ENCODE assay signal across 8 mouse cellular contexts in genomic region chr19:5037678-5038571, GRCm38 (mm10). TPM values are rescaled to one million over a fixed set of nuclear protein-coding genes. Genes with fewer than 3 reads are reported as not detected.
DNase-seq lines count a peak whose midpoint lies in the region; ATAC-seq and TF ChIP-seq lines count a peak whose summit lies in the region.

No protein-coding gene starts in this region.

- H3K27me3 ChIP-seq in hindbrain, embryonic 16.5 days (replicated peaks; ENCODE audit: control insufficient read depth, insufficient read depth, low read length) = no peaks in the 10 kb centered on the region
- no peaks in the 10 kb centered on the region for H3K27me3 ChIP-seq in small intestine, adult 2 months (ENCODE audit: control insufficient read depth, insufficient read depth, low read length)

- H3K9ac ChIP-seq in hindbrain, embryonic 16.5 days (ENCODE audit: low read depth, low read length) = peak overlapping the region; percentile 88

- H3K9me3 ChIP-seq in hindbrain, embryonic 16.5 days (ENCODE audit: control insufficient read depth, low read length) = no peaks in the 10 kb centered on the region

- peak overlapping the region; percentile 96 for H3K4me2 ChIP-seq in hindbrain, embryonic 16.5 days (ENCODE audit: low read length)

- no peak for TF ChIP-seq POLR2A in small intestine, adult 2 months (IDR thresholded peaks at IDR 0.05; ENCODE audit: low read depth, low read length)

- 6% methylated on average over 32 of the region's 32 CpGs for WGBS in hindbrain, embryonic 16.5 days
- WGBS in small intestine, adult 2 months = 3% methylated on average over 32 of the region's 32 CpGs

- ATAC-seq in hindbrain, embryonic 16.5 days = peak; percentile 55
- ATAC-seq in megakaryocyte progenitor cell, adult 5-6 weeks (replicated peaks; ENCODE audit: poor library complexity) = 0 out of 2 replicates have a peak, but pooled peaks have one; percentile 5
- ATAC-seq in erythroid progenitor cell, adult 5-6 weeks (replicated peaks; ENCODE audit: low FRiP score, poor library complexity, severe bottlenecking) = no peak

- no peak for TF ChIP-seq CTCF in left cerebral cortex, adult 2 months (IDR thresholded peaks at IDR 0.05)
- no peak for TF ChIP-seq CTCF in small intestine, adult 2 months (IDR thresholded peaks at IDR 0.05; ENCODE audit: extremely low read depth, insufficient read length, insufficient replicate concordance, low read depth, low read length)

- intact Hi-C loops in left cerebral cortex, adult 2 months (cut with DNase I) = no loop called here

- H3K36me3 ChIP-seq in hindbrain, embryonic 16.5 days (ENCODE audit: control insufficient read depth, insufficient read depth, low read length) = no peaks in the 10 kb centered on the region
- H3K36me3 ChIP-seq in small intestine, adult 2 months (ENCODE audit: control insufficient read depth, insufficient read depth, low read length) = no peaks in the 10 kb centered on the region

- H3K4me3 ChIP-seq in hindbrain, embryonic 16.5 days (ENCODE audit: low read length) = peak overlapping the region; percentile 92
- H3K4me3 ChIP-seq in left cerebral cortex, adult 2 months = peak overlapping the region; percentile 67
- peak overlapping the region; percentile 88 for H3K4me3 ChIP-seq in small intestine, adult 2 months (ENCODE audit: low read depth, low read length)

- peak; percentile 88 for DNase-seq in R1 (ENCODE audit: low read depth, low spot score)
- DNase-seq in cerebellum, adult 9-11 months = peak; percentile 93
- peak; percentile 90 to 91 for DNase-seq in frontal cortex, postnatal 36 days (ENCODE audit: low spot score in 2 of 2)
- peak; percentile 84 to 89 for DNase-seq in left cerebral cortex, adult 2 months (ENCODE audit: extremely low spot score in 1 of 2, low spot score in 2 of 2)

- peaks cover 27% of the 10 kb centered on the region for H3K4me1 ChIP-seq in hindbrain, embryonic 16.5 days (ENCODE audit: control insufficient read depth, insufficient read depth, low read depth, low read length)
- H3K4me1 ChIP-seq in small intestine, adult 2 months (ENCODE audit: control insufficient read depth, insufficient read depth, insufficient read length, low read length) = peaks cover 10% of the 10 kb centered on the region

- H3K27ac ChIP-seq in hindbrain, embryonic 16.5 days (ENCODE audit: low read depth, low read length) = peak overlapping the region; percentile 87
- peak overlapping the region; percentile 99 for H3K27ac ChIP-seq in left cerebral cortex, adult 2 months
- H3K27ac ChIP-seq in small intestine, adult 2 months (ENCODE audit: insufficient read depth, low read depth, low read length) = no peak overlapping the region

RNA-seq across cellular contexts. Expression of gene B4gat1, which starts 0.7 kb away (rescaled TPM):
- 116 and 133 TPM in 2 replicates for polyA plus RNA-seq in hindbrain, embryonic 16.5 days (2015; fragmentation: Nextera tagmentation; extraction: Ambion mirVana)
- total RNA-seq in left cerebral cortex, adult 2 months (2021) = 100 to 1,000 TPM; 109 to 131 TPM
- total RNA-seq in megakaryocyte progenitor cell, adult 5-6 weeks (2015) = 0.99 TPM in 1 of 2 replicates, not detected in the other
- 0.75 TPM in 1 of 2 replicates, not detected in the other for total RNA-seq in megakaryocyte progenitor cell, adult 5-6 weeks (2017)
- 11.4 and 18.1 TPM in 2 replicates for polyA plus RNA-seq in small intestine, adult 2 months (2012; rRNA removed)
- not detected in 2 replicates for total RNA-seq in erythroid progenitor cell, adult 5-6 weeks (2015; ENCODE audit: low replicate concordance)
- total RNA-seq in erythroid progenitor cell, adult 5-6 weeks (2017; ENCODE audit: low replicate concordance) = 0.68 TPM in 1 of 2 replicates, not detected in the other

RNA-seq across cellular contexts. Expression of gene AC124502.3, which starts 0.8 kb away (rescaled TPM):
- polyA plus RNA-seq in hindbrain, embryonic 16.5 days (2015; fragmentation: Nextera tagmentation; extraction: Ambion mirVana) = 2.4 and 3.1 TPM in 2 replicates
- 1 to 10 TPM; 4.9 to 5.8 TPM for total RNA-seq in left cerebral cortex, adult 2 months (2021)
- total RNA-seq in megakaryocyte progenitor cell, adult 5-6 weeks (2015) = 6.1 and 6.4 TPM in 2 replicates
- 8.0 and 8.2 TPM in 2 replicates for total RNA-seq in megakaryocyte progenitor cell, adult 5-6 weeks (2017)
- 0.99 and 1.2 TPM in 2 replicates for polyA plus RNA-seq in small intestine, adult 2 months (2012; rRNA removed)
- total RNA-seq in erythroid progenitor cell, adult 5-6 weeks (2015; ENCODE audit: low replicate concordance) = 1.3 and 4.0 TPM in 2 replicates
- total RNA-seq in erythroid progenitor cell, adult 5-6 weeks (2017; ENCODE audit: low replicate concordance) = 2.1 TPM in 1 of 2 replicates, not detected in the other

RNA-seq across cellular contexts. Expression of gene Brms1, which starts 3.2 kb away (rescaled TPM):
- polyA plus RNA-seq in hindbrain, embryonic 16.5 days (2015; fragmentation: Nextera tagmentation; extraction: Ambion mirVana) = 25.6 and 26.6 TPM in 2 replicates
- total RNA-seq in left cerebral cortex, adult 2 months (2021) = 10 to 100 TPM; 26.9 to 28.8 TPM
- total RNA-seq in megakaryocyte progenitor cell, adult 5-6 weeks (2015) = 12.8 and 19.7 TPM in 2 replicates
- 36.6 and 39.8 TPM in 2 replicates for total RNA-seq in megakaryocyte progenitor cell, adult 5-6 weeks (2017)
- polyA plus RNA-seq in small intestine, adult 2 months (2012; rRNA removed) = 22.5 and 47.0 TPM in 2 replicates
- total RNA-seq in erythroid progenitor cell, adult 5-6 weeks (2015; ENCODE audit: low replicate concordance) = 4.6 and 13.0 TPM in 2 replicates
- total RNA-seq in erythroid progenitor cell, adult 5-6 weeks (2017; ENCODE audit: low replicate concordance) = 4.5 and 10.9 TPM in 2 replicates

RNA-seq across cellular contexts. Expression of gene Rin1, which starts 12.4 kb away (rescaled TPM):
- 0.64 and 0.72 TPM in 2 replicates for polyA plus RNA-seq in hindbrain, embryonic 16.5 days (2015; fragmentation: Nextera tagmentation; extraction: Ambion mirVana)
- 10 to 100 TPM; 94.6 to 95.9 TPM for total RNA-seq in left cerebral cortex, adult 2 months (2021)
- 0.17 and 0.22 TPM in 2 replicates for total RNA-seq in megakaryocyte progenitor cell, adult 5-6 weeks (2015)
- total RNA-seq in megakaryocyte progenitor cell, adult 5-6 weeks (2017) = 0.12 and 0.47 TPM in 2 replicates
- polyA plus RNA-seq in small intestine, adult 2 months (2012; rRNA removed) = 5.1 and 8.2 TPM in 2 replicates
- total RNA-seq in erythroid progenitor cell, adult 5-6 weeks (2015; ENCODE audit: low replicate concordance) = 0.42 TPM in 1 of 2 replicates, not detected in the other
- not detected in 2 replicates for total RNA-seq in erythroid progenitor cell, adult 5-6 weeks (2017; ENCODE audit: low replicate concordance)

RNA-seq across cellular contexts. Expression of gene Slc29a2, which starts 14.3 kb away (rescaled TPM):
- polyA plus RNA-seq in hindbrain, embryonic 16.5 days (2015; fragmentation: Nextera tagmentation; extraction: Ambion mirVana) = 15.0 and 16.6 TPM in 2 replicates
- 10 to 100 TPM; 16.6 to 16.7 TPM for total RNA-seq in left cerebral cortex, adult 2 months (2021)
- total RNA-seq in megakaryocyte progenitor cell, adult 5-6 weeks (2015) = 3.6 and 5.2 TPM in 2 replicates
- total RNA-seq in megakaryocyte progenitor cell, adult 5-6 weeks (2017) = 1.1 and 2.9 TPM in 2 replicates
- 2.6 and 4.4 TPM in 2 replicates for polyA plus RNA-seq in small intestine, adult 2 months (2012; rRNA removed)
- not detected in 2 replicates for total RNA-seq in erythroid progenitor cell, adult 5-6 weeks (2015; ENCODE audit: low replicate concordance)
- total RNA-seq in erythroid progenitor cell, adult 5-6 weeks (2017; ENCODE audit: low replicate concordance) = not detected in 2 replicates

Comparison
In these comparisons a context has a peak if more than half of its experiments do, and no peak if none do; other contexts are left out.
1. RNA of gene B4gat1, which starts 0.7 kb away (total RNA-seq): 109 to 131 TPM in left cerebral cortex, adult 2 months; 0.75 to 0.99 TPM in megakaryocyte progenitor cell, adult 5-6 weeks and 0.68 TPM in erythroid progenitor cell, adult 5-6 weeks; every median in the first group is over 10 times any median in the second.
2. Peak in every context shown above with its lines, with median percentiles within 50 percentile points of each other: DNase-seq and H3K4me3 ChIP-seq.